Mouse (Mus musculus) MEL (cell line): Measurements from ENCODE around the gene Mta1. TPM values are rescaled to one million over a fixed set of nuclear protein-coding genes. Genes with fewer than 3 reads are reported as not detected.

Source experiments
- DNase-seq: peaks from one replicate; pipeline ENCODE4 v3.0.0; 2011; ENCODE audit warnings: low read depth, low spot score
- H3K27ac ChIP-seq: 2 replicates; pipeline ENCODE4 v1.5.1; 2012; ENCODE audit warnings: low read depth, mild to moderate bottlenecking, control low read depth, low read length, moderate library complexity; ENCODE audit not compliant: control insufficient read depth
- H3K27me3 ChIP-seq, 2 experiments: fragments of 150-350 bp in 1 of 2; sonication (generic) in 1 of 2; 2 replicates each; pipeline ENCODE4 v1.6.1; 2012; ENCODE audit warnings: low read length in 2 of 2, mild to moderate bottlenecking in 2 of 2, improper control_type of control experiment in 1 of 2, moderate library complexity in 1 of 2; ENCODE audit not compliant: insufficient read depth in 2 of 2, control insufficient read depth in 1 of 2
- H3K36me3 ChIP-seq, 2 experiments: 2 replicates each; pipeline ENCODE4 v1.6.1; 2012 to 2014; ENCODE audit warnings: low read length in 2 of 2, improper control_type of control experiment in 1 of 2, inconsistent platforms in 1 of 2, mild to moderate bottlenecking in 1 of 2; ENCODE audit not compliant: insufficient read depth in 2 of 2, control insufficient read depth in 1 of 2
- H3K4me1 ChIP-seq, 2 experiments: fragments of 150-350 bp in 1 of 2; sonication (generic) in 1 of 2; 2 replicates each; pipeline ENCODE4 v1.6.1; 2012; ENCODE audit warnings: low read length in 2 of 2, improper control_type of control experiment in 1 of 2, mild to moderate bottlenecking in 1 of 2; ENCODE audit not compliant: insufficient read depth in 2 of 2, control insufficient read depth in 1 of 2
- H3K4me3 ChIP-seq, 2 experiments: fragments of 150-350 bp in 1 of 2; sonication (generic) in 1 of 2; 2 replicates each; pipeline ENCODE4 v1.5.1; 2012; ENCODE audit warnings: low read depth in 2 of 2, low read length in 2 of 2, mild to moderate bottlenecking in 2 of 2, moderate library complexity in 2 of 2, control low read depth in 1 of 2, improper control_type of control experiment in 1 of 2; ENCODE audit not compliant: control insufficient read depth in 1 of 2, insufficient read depth in 1 of 2
- H3K79me2 ChIP-seq: 2 replicates; pipeline ENCODE4 v1.6.1; 2012; ENCODE audit warnings: mild to moderate bottlenecking, low read length, moderate library complexity; ENCODE audit not compliant: control insufficient read depth, poor library complexity, insufficient read depth
- H3K9ac ChIP-seq: 2 replicates; pipeline ENCODE4 v1.6.1; 2012; ENCODE audit warnings: low read depth, mild to moderate bottlenecking, control low read depth, low read length, moderate library complexity; ENCODE audit not compliant: control insufficient read depth, poor library complexity, severe bottlenecking
- H3K9me3 ChIP-seq: fragments of 150-350 bp; sonication (generic); replicated peaks from 2 replicates; pipeline ENCODE4 v1.6.1; 2012; ENCODE audit warnings: mild to moderate bottlenecking, low read length, improper control_type of control experiment, moderate library complexity; ENCODE audit not compliant: insufficient read depth
- CTCF ChIP-seq, 3 experiments: IDR thresholded peaks in 2 of 3; conservative IDR thresholded peaks in 1 of 3; 2 replicates each; pipeline ENCODE4 v1.5.1; 2011 to 2012; ENCODE audit warnings: low read length in 3 of 3, low read depth in 2 of 3, mild to moderate bottlenecking in 2 of 3, improper control_type of control experiment in 1 of 3, inconsistent platforms in 1 of 3, mixed read lengths in 1 of 3, moderate library complexity in 1 of 3; ENCODE audit not compliant: control insufficient read depth in 1 of 3, insufficient read depth in 1 of 3, poor library complexity in 1 of 3, severe bottlenecking in 1 of 3
- EP300 ChIP-seq, 2 experiments: IDR thresholded peaks; 2 replicates each; pipeline ENCODE4 v1.6.1; 2011; ENCODE audit warnings: improper control_type of control experiment in 2 of 2, low read length in 2 of 2, low read depth in 1 of 2, mild to moderate bottlenecking in 1 of 2
- HCFC1 ChIP-seq: IDR thresholded peaks from 2 replicates; pipeline ENCODE4 v1.6.1; 2012; ENCODE audit warnings: low read depth, mild to moderate bottlenecking, inconsistent platforms, low read length, improper control_type of control experiment, moderate library complexity
- KAT2A ChIP-seq: conservative IDR thresholded peaks from 2 replicates; pipeline ENCODE4 v1.6.1; 2012; ENCODE audit warnings: low read depth, low read length, improper control_type of control experiment, inconsistent platforms
- MYB ChIP-seq: IDR thresholded peaks from 2 replicates; pipeline ENCODE4 v1.6.1; 2011; ENCODE audit warnings: mild to moderate bottlenecking, low read depth, low read length, improper control_type of control experiment
- NELFE ChIP-seq: IDR thresholded peaks from 2 replicates; pipeline ENCODE4 v1.6.1; 2011; ENCODE audit warnings: low read depth, low read length, improper control_type of control experiment
- NRF1 ChIP-seq: IDR thresholded peaks from 2 replicates; pipeline ENCODE4 v1.6.1; 2014; ENCODE audit warnings: low read depth, mild to moderate bottlenecking, inconsistent platforms, low read length, improper control_type of control experiment, moderate library complexity; ENCODE audit not compliant: poor library complexity, insufficient read depth, severe bottlenecking
- POLR2A ChIP-seq, 2 experiments: IDR thresholded peaks; 2 replicates each; pipeline ENCODE4 v1.6.1; 2011 to 2012; ENCODE audit warnings: low read length in 2 of 2, mild to moderate bottlenecking in 2 of 2, control low read depth in 1 of 2, improper control_type of control experiment in 1 of 2, low read depth in 1 of 2, moderate library complexity in 1 of 2; ENCODE audit not compliant: control insufficient read depth in 1 of 2, insufficient read depth in 1 of 2, poor library complexity in 1 of 2
- POLR2AphosphoS2 ChIP-seq: IDR thresholded peaks from 2 replicates; pipeline ENCODE4 v1.6.1; 2011; ENCODE audit warnings: low read length, improper control_type of control experiment
- RCOR1 ChIP-seq: IDR thresholded peaks from 2 replicates; pipeline ENCODE4 v1.6.1; 2012; ENCODE audit warnings: low read depth, mild to moderate bottlenecking, inconsistent platforms, low read length, improper control_type of control experiment
- SIN3A ChIP-seq: IDR thresholded peaks from 2 replicates; pipeline ENCODE4 v1.6.1; 2012; ENCODE audit warnings: low read length, improper control_type of control experiment, inconsistent platforms
- SMC3 ChIP-seq: IDR thresholded peaks from 2 replicates; pipeline ENCODE4 v1.6.1; 2011; ENCODE audit warnings: low read depth, low read length, improper control_type of control experiment
- TBP ChIP-seq: IDR thresholded peaks from 2 replicates; pipeline ENCODE4 v1.8.0; 2011; ENCODE audit warnings: low read depth, low read length, improper control_type of control experiment
- USF2 ChIP-seq, 2 experiments: IDR thresholded peaks; 2 replicates each; pipeline ENCODE4 v1.6.1; 2011 to 2012; ENCODE audit warnings: improper control_type of control experiment in 2 of 2, low read length in 2 of 2, borderline replicate concordance in 1 of 2, inconsistent platforms in 1 of 2, low read depth in 1 of 2, mild to moderate bottlenecking in 1 of 2; ENCODE audit not compliant: insufficient read depth in 1 of 2
- ZC3H11A ChIP-seq: IDR thresholded peaks from 2 replicates; pipeline ENCODE4 v1.6.1; 2012; ENCODE audit warnings: low read depth, mild to moderate bottlenecking, inconsistent platforms, low read length, improper control_type of control experiment
- ZMIZ1 ChIP-seq: IDR thresholded peaks from 2 replicates; pipeline ENCODE4 v1.6.1; 2012; ENCODE audit warnings: low read depth, mild to moderate bottlenecking, inconsistent platforms, low read length, improper control_type of control experiment, moderate library complexity
- ZNF384 ChIP-seq: IDR thresholded peaks from 2 replicates; pipeline ENCODE4 v1.6.1; 2012; ENCODE audit warnings: low read depth, mild to moderate bottlenecking, inconsistent platforms, low read length, improper control_type of control experiment
- polyA plus RNA-seq, 2 experiments: library from polyadenylated mRNA; stranded (reverse) in 1 of 2; unstranded in 1 of 2; fragments of >175 nt in 1 of 2; fragments of >200 nt in 1 of 2; gene quantifications; 2 replicates each; pipeline versions ENCODE4 v1.2.1 to v1.2.4; 2012; ENCODE audit warnings: low replicate concordance in 2 of 2, low read depth in 1 of 2; ENCODE audit not compliant: insufficient read length in 2 of 2, insufficient read depth in 1 of 2, missing spikeins in 1 of 2
- total RNA-seq: library from RNA; depleted of rRNA; stranded (reverse); fragments of 300-350 nt; gene quantifications from 2 replicates; pipeline ENCODE4 v1.2.3, GENCODE M21; 2012

Mta1 gene
- total and polyA plus RNA-seq, 3 experiments, result 69.0 to 410 (median 99.5) TPM

GRCm38 (mm10) chr12:113140616-113141411 lies 42.7 kb downstream of the Mta1 start (continued):
- TF ChIP-seq ZMIZ1 (no peak), SMC3 (no peak), NELFE (no peak), TBP (peak; percentile 58; the same call in 1 of the 2 replicates), POLR2A (IDR thresholded peaks at IDR 0.05; ENCODE audit: control insufficient read depth in 1 of 2, insufficient read depth in 1 of 2, low read depth in 1 of 2, low read length in 2 of 2, poor library complexity in 1 of 2) (no peak)

- Histone ChIP-seq H3K4me1 (peaks cover 0 to 21% of the 10 kb centered on the region in 2 experiments; a peak in 3 of 4 replicates), H3K36me3 (peaks cover 0 to 12% of the 10 kb centered on the region in 2 experiments; a peak in 3 of 4 replicates), H3K79me2 (peaks cover 2% of the 10 kb centered on the region; the same call in 1 of the 2 replicates), H3K9me3 (no peaks in the 10 kb centered on the region), H3K9ac (no peak overlapping the region), H3K27ac (no peak overlapping the region), H3K4me3 (peak overlapping the region in 1 of 2 experiments; percentile 70; a peak in 1 of 4 replicates), H3K27me3 (no peaks in the 10 kb centered on the region)
- DNase-seq, result no peak
- no peak for TF ChIP-seq HCFC1
- TF ChIP-seq EP300 (IDR thresholded peaks at IDR 0.05; ENCODE audit: low read depth in 1 of 2, low read length in 2 of 2), result no peak
- TF ChIP-seq ZNF384, result no peak
- no peak for TF ChIP-seq NRF1
- no peak for TF ChIP-seq KAT2A
- TF ChIP-seq RCOR1, result no peak
- no peak for TF ChIP-seq SIN3A
- TF ChIP-seq MYB, result no peak
- TF ChIP-seq CTCF (IDR thresholded peaks at IDR 0.05 in 2 of 3, conservative IDR thresholded peaks at IDR 0.05 in 1 of 3; ENCODE audit: control insufficient read depth in 1 of 3, insufficient read depth in 1 of 3, low read depth in 2 of 3, low read length in 3 of 3, poor library complexity in 1 of 3, severe bottlenecking in 1 of 3), result no peak
- TF ChIP-seq POLR2AphosphoS2, result no peak
- no peak for TF ChIP-seq ZC3H11A
- no peak for TF ChIP-seq USF2 (IDR thresholded peaks at IDR 0.05; ENCODE audit: borderline replicate concordance in 1 of 2, insufficient read depth in 1 of 2, low read depth in 1 of 2, low read length in 2 of 2)
These were observed 43.5 kb downstream of the Mta1 start for GRCm38 (mm10) chr12:113141531-113141973.
